Mouse (Mus musculus) limb, embryonic 11.5 days (tissue): Measurements from ENCODE around the gene Tmem30a. TPM values are rescaled to one million over a fixed set of nuclear protein-coding genes. Genes with fewer than 3 reads are reported as not detected.
A peak's percentile ranks its signal among the peaks of the same experiment; 100 is the strongest.

ENCODE experiments used
- ATAC-seq: fragments of 200-750 bp; cut with Nextera tagmentation; 2 replicates; pipeline ENCODE4 v1.8.0; 2017; ENCODE audit warnings: low read depth; ENCODE audit not compliant: insufficient number of reproducible peaks, low FRiP score, low TSS enrichment
- DNase-seq: peaks from one replicate; pipeline ENCODE4 v3.0.0-alpha.2; 2015; ENCODE audit warnings: low spot score
- H3K27ac ChIP-seq: fragments of 300-500 bp; sonication (generic); replicated peaks from 2 replicates; pipeline ENCODE4 v1.5.1; 2014; ENCODE audit warnings: low read depth, mild to moderate bottlenecking, low read length
- H3K27me3 ChIP-seq: fragments of 300-500 bp; sonication (generic); 2 replicates; pipeline ENCODE4 v1.6.1; 2014; ENCODE audit warnings: mild to moderate bottlenecking, low read length, mixed read lengths; ENCODE audit not compliant: control insufficient read depth, insufficient read depth
- H3K36me3 ChIP-seq: fragments of 300-500 bp; sonication (generic); 2 replicates; pipeline ENCODE4 v1.6.1; 2014; ENCODE audit warnings: mild to moderate bottlenecking, low read length, moderate library complexity, mixed read lengths; ENCODE audit not compliant: control insufficient read depth, insufficient read depth
- H3K4me1 ChIP-seq: fragments of 300-500 bp; sonication (generic); 2 replicates; pipeline ENCODE4 v1.6.1; 2014; ENCODE audit warnings: low read length, mixed read lengths; ENCODE audit not compliant: control insufficient read depth, insufficient read depth
- H3K4me2 ChIP-seq: fragments of 300-500 bp; sonication (generic); 2 replicates; pipeline ENCODE4 v1.6.1; 2014; ENCODE audit warnings: low read depth, mild to moderate bottlenecking, moderate library complexity; ENCODE audit not compliant: severe bottlenecking
- H3K4me3 ChIP-seq: fragments of 300-500 bp; sonication (generic); 2 replicates; pipeline ENCODE4 v1.5.1; 2014; ENCODE audit warnings: low read depth, low read length
- H3K9ac ChIP-seq: fragments of 300-500 bp; sonication (generic); 2 replicates; pipeline ENCODE4 v1.6.1; 2014; ENCODE audit warnings: mild to moderate bottlenecking, low read length
- H3K9me3 ChIP-seq: fragments of 300-500 bp; sonication (generic); 2 replicates; pipeline ENCODE4 v1.6.1; 2016; ENCODE audit warnings: low read length; ENCODE audit not compliant: control insufficient read depth
- WGBS: fragments of 180-500 bp; shearing (Covaris S2); extraction: QIAGEN DNeasy Blood & Tissue Kit; methylation state at CpG from one replicate; pipeline ENCODE4 v1.1.7; 2014; 5-methylcytosine and 5-hydroxymethylcytosine counted together
- polyA plus RNA-seq: library from polyadenylated mRNA; unstranded; fragments of >200 nt; fragmentation: Nextera tagmentation; extraction: Ambion mirVana; gene quantifications from 2 replicates; pipeline ENCODE4 v1.2.1, GENCODE M21; 2014

The Tmem30a gene
- polyA plus RNA-seq, 1 experiment from 2014 or later = 44.1 TPM

DNA sequence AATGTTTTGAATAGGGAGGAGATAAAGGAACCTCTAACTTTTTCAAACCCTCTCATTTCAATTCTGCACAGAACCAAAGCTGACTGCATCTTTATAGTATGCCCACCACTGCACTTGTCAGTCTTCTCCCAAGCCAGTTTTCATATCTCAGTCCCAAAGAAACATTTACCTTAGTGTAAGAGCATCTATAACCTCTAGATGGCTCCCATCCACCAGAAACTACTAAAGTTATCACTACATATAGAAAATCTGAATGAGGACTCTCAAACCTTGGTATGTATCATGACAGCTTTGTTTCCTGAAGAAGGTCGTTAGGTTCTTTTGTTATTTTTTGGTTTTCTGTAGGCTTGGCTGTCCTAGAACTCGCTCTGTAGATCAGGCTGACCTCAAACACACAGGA lies 14.0 kb downstream of the Tmem30a start:
- Histone ChIP-seq H3K36me3 (no peaks in the 10 kb centered on the region), H3K9ac (no peak overlapping the region), H3K27me3 (no peaks in the 10 kb centered on the region), H3K9me3 (no peaks in the 10 kb centered on the region), H3K4me1 (no peaks in the 10 kb centered on the region), H3K4me2 (no peak overlapping the region), H3K27ac (no peak overlapping the region), H3K4me3 (no peak overlapping the region)
- no peak for ATAC-seq
- WGBS = 82% methylated on average over 2 of the region's 2 CpGs
- DNase-seq = no peak

DNA sequence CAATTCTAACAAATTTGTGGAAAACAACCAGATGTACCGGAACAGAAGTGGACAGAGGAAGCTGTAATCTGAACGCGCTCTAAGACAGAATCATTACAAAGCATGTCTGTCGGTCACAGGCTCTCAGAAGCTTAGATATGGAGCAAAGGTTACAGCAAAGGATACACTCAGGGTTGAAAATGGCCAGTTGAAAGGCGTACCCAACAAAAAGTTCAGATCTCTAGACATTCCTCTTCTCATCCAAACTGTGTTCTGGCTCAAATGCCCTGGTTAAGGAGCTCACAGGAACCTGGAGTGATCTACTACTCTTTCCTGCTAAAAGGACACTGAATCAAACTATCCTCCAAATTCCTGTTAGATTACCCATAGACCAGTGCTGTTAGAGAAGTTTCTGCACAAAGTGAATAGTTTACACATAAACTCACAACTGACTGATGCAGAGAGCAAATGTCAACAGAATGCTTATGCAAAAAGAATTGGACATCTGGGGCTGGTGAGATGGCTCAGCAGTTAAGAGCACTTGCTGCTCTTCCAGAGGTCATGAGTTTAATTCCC lies 26.2 kb downstream of the Tmem30a start:
- Histone ChIP-seq H3K27me3 (no peaks in the 10 kb centered on the region), H3K4me2 (no peak overlapping the region), H3K4me1 (no peaks in the 10 kb centered on the region), H3K27ac (no peak overlapping the region), H3K9ac (no peak overlapping the region), H3K9me3 (no peaks in the 10 kb centered on the region), H3K36me3 (no peaks in the 10 kb centered on the region), H3K4me3 (no peak overlapping the region)
- WGBS = 93% methylated on average over 5 of the region's 5 CpGs
- ATAC-seq (no peak), DNase-seq (no peak)

DNA sequence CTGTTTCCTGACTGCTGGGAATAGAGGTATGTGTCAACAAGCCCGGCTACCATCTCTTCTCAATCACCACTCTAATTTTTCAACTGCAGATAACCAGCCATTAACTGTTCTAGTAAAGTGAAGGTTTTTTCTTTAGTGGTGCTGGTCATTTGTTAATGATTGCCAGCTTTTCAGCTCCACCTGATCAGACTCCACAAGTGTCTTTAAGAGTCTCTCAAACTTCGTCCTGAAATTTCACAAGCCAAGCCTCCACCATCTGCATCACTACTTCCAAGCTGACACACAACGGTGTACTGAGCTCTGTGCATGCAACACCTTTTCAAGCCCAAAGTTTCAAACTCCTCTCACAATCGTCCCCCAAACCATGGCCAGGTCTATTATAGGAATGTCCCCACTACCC lies 28.0 kb downstream of the Tmem30a start:
- no peaks in the 10 kb centered on the region for H3K9me3 ChIP-seq
- H3K4me1 ChIP-seq = no peaks in the 10 kb centered on the region
- H3K27ac ChIP-seq = no peak overlapping the region
- DNase-seq (no peak), ATAC-seq (no peak)
- no peaks in the 10 kb centered on the region for H3K27me3 ChIP-seq
- H3K9ac ChIP-seq = no peak overlapping the region
- WGBS = 86% methylated on average over 4 of the region's 4 CpGs
- H3K4me2 ChIP-seq = no peak overlapping the region
- no peak overlapping the region for H3K4me3 ChIP-seq
- H3K36me3 ChIP-seq = no peaks in the 10 kb centered on the region

DNA sequence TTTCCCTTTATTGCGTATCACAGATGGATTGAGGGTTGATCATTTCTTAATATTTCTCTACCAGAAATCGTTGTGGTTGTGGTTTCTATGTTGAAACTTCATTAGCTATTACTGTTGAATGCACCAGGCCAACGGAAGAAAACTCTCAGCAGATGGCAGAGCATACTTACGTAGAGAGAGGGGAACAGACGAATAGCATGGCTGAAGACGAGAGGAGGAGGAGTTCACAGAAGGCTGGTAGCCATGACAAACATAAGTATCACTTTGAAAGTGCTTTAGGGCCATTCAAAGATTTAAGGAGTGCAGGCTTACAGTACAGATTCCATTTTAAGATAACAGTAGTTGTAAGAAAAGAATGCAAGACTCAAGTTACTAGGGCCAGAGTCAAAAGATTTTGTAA lies 30.8 kb downstream of the Tmem30a start:
- Histone ChIP-seq H3K9ac (no peak overlapping the region), H3K4me2 (no peak overlapping the region), H3K4me3 (no peak overlapping the region), H3K27ac (no peak overlapping the region), H3K4me1 (0 out of 2 replicates have a peak, but pooled peaks cover 3% of the 10 kb centered on the region), H3K27me3 (no peaks in the 10 kb centered on the region), H3K36me3 (no peaks in the 10 kb centered on the region), H3K9me3 (no peaks in the 10 kb centered on the region)
- DNase-seq (no peak), ATAC-seq (no peak)
- WGBS = 86% methylated on average over 6 of the region's 6 CpGs

DNA sequence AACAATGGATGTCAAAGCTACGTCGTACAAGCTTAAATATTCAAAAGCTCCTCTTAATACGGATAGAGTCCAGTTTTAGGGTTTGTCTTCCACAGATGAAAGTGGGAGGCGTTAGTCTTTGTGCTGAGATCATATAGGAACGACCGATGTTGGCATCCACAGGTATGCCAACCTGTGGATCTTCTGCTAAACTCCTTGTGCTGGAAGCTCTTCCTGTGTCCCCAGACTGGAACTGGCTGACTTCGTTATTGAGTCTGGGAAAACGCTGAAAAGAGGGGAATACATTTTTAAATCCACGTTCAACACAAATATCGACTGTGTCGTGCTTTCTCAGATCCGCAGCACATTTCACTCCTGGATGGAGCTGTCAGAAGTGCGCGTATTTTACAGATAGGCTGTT lies 33.2 kb downstream of the Tmem30a start:
- peak; percentile 69 for ATAC-seq
- Histone ChIP-seq H3K27ac (peak overlapping the region; percentile 75), H3K36me3 (peaks cover 3% of the 10 kb centered on the region; the same call in 1 of the 2 replicates), H3K4me3 (peak overlapping the region; percentile 63), H3K9me3 (no peaks in the 10 kb centered on the region), H3K4me1 (0 out of 2 replicates have a peak, but pooled peaks cover 3% of the 10 kb centered on the region), H3K4me2 (peak overlapping the region; percentile 56), H3K9ac (peak overlapping the region; percentile 80), H3K27me3 (no peaks in the 10 kb centered on the region)
- no peak for DNase-seq
- WGBS = 10% methylated on average over 14 of the region's 14 CpGs

- WGBS = 0% methylated on average over 49 of the region's 49 CpGs
- ATAC-seq (peak; percentile 98), DNase-seq (peak; percentile 96)
- Histone ChIP-seq H3K4me1 (0 out of 2 replicates have a peak, but pooled peaks cover 3% of the 10 kb centered on the region), H3K4me3 (peak within 1 kb of the TSS; percentile 63), H3K9me3 (no peaks in the 10 kb centered on the region), H3K4me2 (peak within 1 kb of the TSS; percentile 56), H3K9ac (peak within 1 kb of the TSS; percentile 80), H3K36me3 (peaks cover 5% of the 10 kb centered on the region; the same call in 1 of the 2 replicates), H3K27ac (peak within 1 kb of the TSS; percentile 75), H3K27me3 (no peaks in the 10 kb centered on the region)
Measured at GRCm38 (mm10) chr9:79759385-79760005, 33.8 kb downstream of the Tmem30a start, which contains the start of gene Cox7a2. Gene Cox7a2, minus strand, starts transcription at chr9:79759878.

- 93% methylated on average over 4 of the region's 4 CpGs for WGBS
- no peak for DNase-seq
- Histone ChIP-seq H3K4me3 (no peak overlapping the region), H3K4me1 (0 out of 2 replicates have a peak, but pooled peaks cover 3% of the 10 kb centered on the region), H3K27ac (no peak overlapping the region), H3K9me3 (no peaks in the 10 kb centered on the region), H3K4me2 (no peak overlapping the region), H3K9ac (no peak overlapping the region), H3K36me3 (peaks cover 5% of the 10 kb centered on the region; the same call in 1 of the 2 replicates), H3K27me3 (no peaks in the 10 kb centered on the region)
- no peak for ATAC-seq
Measured at GRCm38 (mm10) chr9:79755311-79755710, 38.0 kb downstream of the Tmem30a start.

- Histone ChIP-seq H3K27me3 (no peaks in the 10 kb centered on the region), H3K9me3 (no peaks in the 10 kb centered on the region), H3K4me3 (no peak overlapping the region), H3K27ac (no peak overlapping the region), H3K4me2 (no peak overlapping the region), H3K4me1 (no peaks in the 10 kb centered on the region), H3K36me3 (peaks cover 5% of the 10 kb centered on the region; the same call in 1 of the 2 replicates), H3K9ac (no peak overlapping the region)
- DNase-seq (no peak), ATAC-seq (no peak)
- 51% methylated on average over 8 of the region's 8 CpGs for WGBS
Measured at GRCm38 (mm10) chr9:79751846-79752245, 41.5 kb downstream of the Tmem30a start.
